Mouse (Mus musculus) liver, postnatal 0 days (tissue): ENCODE results near the gene Prkcb. TPM values are rescaled to one million over a fixed set of nuclear protein-coding genes. Genes with fewer than 3 reads are reported as not detected.

ENCODE experiments used
- ATAC-seq: fragments of 200-750 bp; cut with Nextera tagmentation; 2 replicates; pipeline ENCODE4 v1.8.0; 2017; ENCODE audit warnings: mild to moderate bottlenecking, moderate library complexity
- DNase-seq: peaks from one replicate; pipeline ENCODE4 v3.0.0-alpha.2; 2016
- H3K27ac ChIP-seq: fragments of 300-500 bp; sonication (generic); 2 replicates; pipeline ENCODE4 v1.5.1; 2014; ENCODE audit warnings: antibody characterized with exemption, moderate library complexity, mild to moderate bottlenecking, low read depth
- H3K27me3 ChIP-seq: fragments of 300-500 bp; sonication (generic); 2 replicates; pipeline ENCODE4 v1.6.1; 2014; ENCODE audit warnings: low read length, control low read depth, mixed read lengths; ENCODE audit not compliant: insufficient read depth
- H3K36me3 ChIP-seq: fragments of 300-500 bp; sonication (generic); replicated peaks from 2 replicates; pipeline ENCODE4 v1.6.1; 2014; ENCODE audit warnings: mild to moderate bottlenecking, control low read depth, low read length, moderate library complexity, mixed read lengths; ENCODE audit not compliant: insufficient read depth
- H3K4me1 ChIP-seq: fragments of 300-500 bp; sonication (generic); 2 replicates; pipeline ENCODE4 v1.6.1; 2014; ENCODE audit warnings: antibody characterized with exemption, mild to moderate bottlenecking, control low read depth; ENCODE audit not compliant: insufficient read depth
- H3K4me2 ChIP-seq: fragments of 300-500 bp; sonication (generic); 2 replicates; pipeline ENCODE4 v1.6.1; 2014; ENCODE audit warnings: low read depth, mild to moderate bottlenecking, low read length, moderate library complexity, mixed read lengths
- H3K4me3 ChIP-seq: fragments of 300-500 bp; sonication (generic); 2 replicates; pipeline ENCODE4 v1.5.1; 2014; ENCODE audit warnings: low read depth, low read length
- H3K9ac ChIP-seq: fragments of 300-500 bp; sonication (generic); replicated peaks from 2 replicates; pipeline ENCODE4 v1.6.1; 2014; ENCODE audit warnings: mild to moderate bottlenecking, moderate library complexity
- H3K9me3 ChIP-seq: fragments of 300-500 bp; sonication (generic); 2 replicates; pipeline ENCODE4 v1.6.1; 2016; ENCODE audit warnings: mild to moderate bottlenecking, control low read depth, low read length, mixed read lengths
- CTCF ChIP-seq: sonication (generic); IDR thresholded peaks from 2 replicates; pipeline ENCODE4 v1.5.1; 2016; ENCODE audit warnings: antibody characterized with exemption, low read depth
- EP300 ChIP-seq: IDR thresholded peaks from 2 replicates; pipeline ENCODE4 v1.6.1; 2016; ENCODE audit warnings: antibody characterized with exemption, low read depth, mild to moderate bottlenecking
- WGBS: fragments of 180-500 bp; shearing (Covaris S2); extraction: QIAGEN DNeasy Blood & Tissue Kit; methylation state at CpG from one replicate; pipeline ENCODE4 v1.1.7; 2014; ENCODE audit not compliant: insufficient replicate concordance; 5-methylcytosine and 5-hydroxymethylcytosine counted together
- polyA plus RNA-seq: library from polyadenylated mRNA; unstranded; fragments of >200 nt; fragmentation: Nextera tagmentation; extraction: Ambion mirVana; gene quantifications from 2 replicates; pipeline ENCODE4 v1.2.1, GENCODE M21; 2015

Prkcb gene
- polyA plus RNA-seq, 1 experiment from 2014 or later, result 8.1 TPM

DNA sequence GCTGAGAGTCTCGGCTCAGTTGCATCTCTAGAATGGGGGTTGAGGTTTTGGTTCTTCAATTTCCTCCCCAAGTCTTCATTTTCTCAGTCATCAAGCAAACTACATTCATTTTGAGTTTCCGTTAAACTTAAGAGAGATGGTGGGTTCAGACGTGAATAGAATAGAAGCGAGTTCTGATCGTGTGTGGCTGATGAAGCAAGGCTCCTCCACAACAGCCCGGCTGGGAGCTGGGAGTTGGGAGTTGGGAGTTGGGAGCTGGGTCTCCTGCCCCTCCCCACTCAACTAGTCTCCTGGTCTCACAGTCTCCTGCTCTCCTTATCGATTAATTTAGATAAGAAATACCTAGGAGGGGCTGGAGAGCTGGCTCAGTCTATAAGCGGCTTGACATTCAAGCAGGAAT, 44.0 kb upstream of the Prkcb start:
- H3K27ac ChIP-seq, result no peak overlapping the region
- no peaks in the 10 kb centered on the region for H3K36me3 ChIP-seq
- WGBS, result 67% methylated on average over 8 of the region's 8 CpGs
- no peak overlapping the region for H3K4me2 ChIP-seq
- no peak overlapping the region for H3K4me3 ChIP-seq
- H3K9me3 ChIP-seq, result no peaks in the 10 kb centered on the region
- no peak for ATAC-seq
- H3K4me1 ChIP-seq, result no peaks in the 10 kb centered on the region
- H3K9ac ChIP-seq, result no peak overlapping the region
- TF ChIP-seq EP300 (no peak), CTCF (no peak)
- no peak for DNase-seq
- H3K27me3 ChIP-seq, result no peaks in the 10 kb centered on the region

- no peak overlapping the region for H3K4me3 ChIP-seq
- H3K9ac ChIP-seq, result no peak overlapping the region
- no peak overlapping the region for H3K4me2 ChIP-seq
- no peaks in the 10 kb centered on the region for H3K4me1 ChIP-seq
- TF ChIP-seq EP300, result no peak
- TF ChIP-seq CTCF, result no peak
- ATAC-seq (no peak), DNase-seq (no peak)
- no peak overlapping the region for H3K27ac ChIP-seq
- no peaks in the 10 kb centered on the region for H3K9me3 ChIP-seq
- WGBS, result 52% methylated on average over 5 of the region's 5 CpGs
- no peaks in the 10 kb centered on the region for H3K36me3 ChIP-seq
- no peaks in the 10 kb centered on the region for H3K27me3 ChIP-seq
Observed at GRCm38 (mm10) chr7:122245976-122246375, 42.6 kb upstream of the Prkcb start.

DNA sequence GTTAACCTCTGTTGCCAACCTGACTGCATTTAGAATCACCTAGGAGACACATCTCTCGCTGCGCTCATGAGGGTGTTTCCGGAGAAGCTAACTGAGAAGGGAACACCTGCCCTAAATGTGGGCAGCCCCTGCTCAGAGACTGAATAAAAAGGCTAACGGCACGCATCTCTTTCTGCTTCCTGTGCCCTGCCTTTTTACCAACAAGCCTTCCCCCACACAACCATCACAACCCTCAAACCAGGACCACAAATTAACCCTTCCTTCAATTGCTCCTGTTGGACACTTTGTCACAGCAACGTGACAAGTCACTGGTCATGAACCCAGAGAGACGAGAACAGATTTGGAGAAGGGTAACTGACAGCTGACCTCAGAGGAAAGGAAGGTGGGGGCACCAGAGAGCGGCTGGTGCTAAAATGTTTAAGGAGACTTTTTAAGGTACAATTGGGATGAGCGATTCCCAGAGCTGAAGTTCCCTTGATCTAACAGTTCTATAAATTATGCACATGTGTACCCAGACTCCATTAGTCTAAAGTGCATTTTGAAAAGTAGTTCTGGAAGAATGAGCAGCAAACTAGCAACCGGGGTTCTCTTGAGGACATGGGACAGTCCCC, 41.2 kb upstream of the Prkcb start:
- no peak overlapping the region for H3K9ac ChIP-seq
- H3K4me2 ChIP-seq, result no peak overlapping the region
- ATAC-seq (no peak), DNase-seq (no peak)
- H3K9me3 ChIP-seq, result no peaks in the 10 kb centered on the region
- WGBS, result 68% methylated on average over 10 of the region's 10 CpGs
- no peaks in the 10 kb centered on the region for H3K27me3 ChIP-seq
- H3K36me3 ChIP-seq, result no peaks in the 10 kb centered on the region
- H3K27ac ChIP-seq, result no peak overlapping the region
- no peak overlapping the region for H3K4me3 ChIP-seq
- TF ChIP-seq CTCF, result no peak
- TF ChIP-seq EP300, result no peak
- H3K4me1 ChIP-seq, result no peaks in the 10 kb centered on the region

DNA sequence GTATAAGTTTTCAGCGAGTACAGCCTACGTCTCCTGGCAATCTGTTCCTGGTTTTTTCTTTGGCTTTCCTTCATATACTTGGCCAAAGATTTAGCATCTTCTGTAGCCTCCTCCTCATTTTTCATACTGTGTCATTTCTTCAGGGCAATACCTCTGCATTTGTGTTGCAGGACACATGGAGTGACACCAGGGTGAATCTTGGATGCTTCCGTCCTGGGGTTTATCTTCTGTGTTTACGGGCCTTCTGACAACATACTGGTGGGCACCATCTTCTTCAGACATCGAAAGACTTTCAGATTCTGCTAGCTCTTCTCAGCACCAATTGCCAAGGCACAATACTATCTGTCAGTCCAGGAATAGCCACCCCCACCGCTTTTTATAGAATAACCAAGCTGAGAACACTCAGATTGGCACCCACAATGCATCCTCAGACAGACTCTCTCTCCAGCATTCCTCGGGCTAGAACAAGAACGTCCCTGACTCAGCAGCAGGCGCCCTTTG, 39.2 kb upstream of the Prkcb start:
- no peaks in the 10 kb centered on the region for H3K36me3 ChIP-seq
- DNase-seq (no peak), ATAC-seq (no peak)
- TF ChIP-seq EP300, result no peak
- no peak for TF ChIP-seq CTCF
- H3K4me2 ChIP-seq, result no peak overlapping the region
- WGBS, result 78% methylated on average over 9 of the region's 9 CpGs
- no peaks in the 10 kb centered on the region for H3K27me3 ChIP-seq
- no peak overlapping the region for H3K27ac ChIP-seq
- H3K9ac ChIP-seq, result no peak overlapping the region
- no peak overlapping the region for H3K4me3 ChIP-seq
- H3K9me3 ChIP-seq, result no peaks in the 10 kb centered on the region
- no peaks in the 10 kb centered on the region for H3K4me1 ChIP-seq

DNA sequence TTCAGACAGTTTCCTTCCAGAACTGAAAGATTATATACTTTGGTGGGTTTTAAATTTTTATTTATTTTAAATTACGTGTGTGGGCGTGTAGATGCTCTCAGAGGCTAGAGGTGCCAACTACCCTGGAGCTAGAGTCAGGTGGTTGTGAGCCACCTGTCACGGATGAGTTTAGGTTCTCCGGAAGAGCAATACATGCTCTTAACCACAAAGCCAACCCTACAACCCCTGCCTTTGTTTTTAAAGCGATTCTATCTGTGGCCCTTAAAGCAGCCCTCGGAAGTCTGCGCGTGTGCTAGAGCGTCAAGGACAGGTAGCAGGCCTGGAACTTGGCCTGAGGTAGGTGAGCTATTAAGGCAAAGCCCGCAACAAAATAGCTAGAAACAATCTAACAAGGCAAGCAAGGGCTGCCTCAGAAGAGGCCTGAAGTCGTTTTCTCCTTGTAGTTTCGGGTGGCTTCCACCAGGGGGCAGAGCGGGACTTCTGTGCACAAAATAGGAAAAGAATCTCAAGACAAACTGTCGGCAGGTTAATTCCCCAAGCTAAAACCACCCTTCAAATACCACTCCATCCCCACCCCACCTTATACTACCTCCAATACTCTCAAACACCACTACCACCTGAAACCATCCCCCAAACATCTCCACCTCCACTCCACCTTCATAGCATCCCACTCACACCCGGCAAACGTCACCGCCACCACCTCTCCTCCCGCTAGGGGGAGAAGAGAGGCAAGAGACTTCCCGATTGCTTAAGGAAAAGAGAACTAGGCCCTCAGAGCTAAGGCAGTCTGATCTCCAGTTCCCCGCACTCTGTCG, 37.1 kb upstream of the Prkcb start:
- 20% methylated on average over 21 of the region's 21 CpGs for WGBS
- ATAC-seq (peak; percentile 35; the same call in 1 of the 2 replicates), DNase-seq (peak; percentile 79)
- Histone ChIP-seq H3K9ac (no peak overlapping the region), H3K4me2 (peak overlapping the region; percentile 30; the same call in 1 of the 2 replicates), H3K9me3 (no peaks in the 10 kb centered on the region), H3K27ac (no peak overlapping the region), H3K4me1 (no peaks in the 10 kb centered on the region), H3K4me3 (no peak overlapping the region), H3K27me3 (no peaks in the 10 kb centered on the region), H3K36me3 (no peaks in the 10 kb centered on the region)
- no peak for TF ChIP-seq EP300
- TF ChIP-seq CTCF, result peak; percentile 78

GRCm38 (mm10) chr7:122256722-122257121, 31.8 kb upstream of the Prkcb start:
- Histone ChIP-seq H3K27me3 (no peaks in the 10 kb centered on the region), H3K9me3 (no peaks in the 10 kb centered on the region), H3K9ac (no peak overlapping the region), H3K4me1 (peaks cover 2% of the 10 kb centered on the region), H3K36me3 (no peaks in the 10 kb centered on the region), H3K27ac (0 out of 2 replicates have a peak overlapping the region, but pooled peaks have one; percentile 29), H3K4me3 (no peak overlapping the region), H3K4me2 (no peak overlapping the region)
- DNase-seq (no peak), ATAC-seq (no peak)
- TF ChIP-seq EP300 (no peak), CTCF (no peak)
- 51% methylated on average over 7 of the region's 7 CpGs for WGBS
